Mouse (Mus musculus): ENCODE data around the gene Mfsd4b2. TPM values are rescaled to one million over a fixed set of nuclear protein-coding genes. Genes with fewer than 3 reads are reported as not detected.
"Not testable (repeated sequence)": the region's sequence is repeated elsewhere in the genome, so short reads cannot be mapped to it uniquely, and the experiment has no call there.

Gene Mfsd4b2
- polyA plus RNA-seq, 1 experiment: not detected

- Histone ChIP-seq H3K9me3 (replicated peaks; ENCODE audit: control insufficient read depth, insufficient read depth, low read length, poor library complexity, severe bottlenecking) (no peaks in the 10 kb centered on the region), H3K4me3 (ENCODE audit: low read depth, low read length) (peak within 1 kb of the TSS; percentile 64), H3K36me3 (ENCODE audit: control insufficient read depth, insufficient read depth, low read length, poor library complexity, severe bottlenecking) (no peaks in the 10 kb centered on the region), H3K4me1 (ENCODE audit: control insufficient read depth, insufficient read depth, low read length) (no peaks in the 10 kb centered on the region), H3K27ac (ENCODE audit: insufficient read depth, low read length) (no peak within 1 kb of the TSS), H3K9ac (ENCODE audit: low read depth, poor library complexity, severe bottlenecking) (peak within 1 kb of the TSS; percentile 60), H3K27me3 (ENCODE audit: control insufficient read depth, insufficient read depth, low read length, poor library complexity, severe bottlenecking) (peaks cover 4% of the 10 kb centered on the region; the same call in 1 of the 2 replicates)
- peak; percentile 37 for TF ChIP-seq POLR2A (IDR thresholded peaks at IDR 0.05; ENCODE audit: insufficient read depth, low read length)
- peak; percentile 63 for TF ChIP-seq CTCF (IDR thresholded peaks at IDR 0.05; ENCODE audit: low read depth, low read length)
- no peak for TF ChIP-seq EP300 (IDR thresholded peaks at IDR 0.05; ENCODE audit: insufficient read depth, low read depth, low read length)
These were observed 33.2 kb upstream of the Mfsd4b2 start, which contains the start of gene Mfsd4b3 for GRCm38 (mm10) chr10:39959761-39960440. TSS of gene Mfsd4b3 (minus strand) at chr10:39960153.

- peaks cover 4% of the 10 kb centered on the region; the same call in 1 of the 2 replicates for H3K27me3 ChIP-seq (ENCODE audit: control insufficient read depth, insufficient read depth, low read length, poor library complexity, severe bottlenecking)
These were observed 31.5 kb upstream of the Mfsd4b2 start for GRCm38 (mm10) chr10:39958266-39958665.

GRCm38 (mm10) chr10:39956340-39956878 lies 29.7 kb upstream of the Mfsd4b2 start:
- H3K36me3 ChIP-seq (ENCODE audit: control insufficient read depth, insufficient read depth, low read length, poor library complexity, severe bottlenecking): no peaks in the 10 kb centered on the region
- H3K4me1 ChIP-seq (ENCODE audit: control insufficient read depth, insufficient read depth, low read length): no peaks in the 10 kb centered on the region
- no peaks in the 10 kb centered on the region for H3K9me3 ChIP-seq (replicated peaks; ENCODE audit: control insufficient read depth, insufficient read depth, low read length, poor library complexity, severe bottlenecking)
- TF ChIP-seq CTCF (IDR thresholded peaks at IDR 0.05; ENCODE audit: low read depth, low read length) (no peak), EP300 (IDR thresholded peaks at IDR 0.05; ENCODE audit: insufficient read depth, low read depth, low read length) (no peak), POLR2A (IDR thresholded peaks at IDR 0.05; ENCODE audit: insufficient read depth, low read length) (no peak)
- no peak overlapping the region for H3K4me3 ChIP-seq (ENCODE audit: low read depth, low read length)
- H3K9ac ChIP-seq (ENCODE audit: low read depth, poor library complexity, severe bottlenecking): no peak overlapping the region
- H3K27me3 ChIP-seq (ENCODE audit: control insufficient read depth, insufficient read depth, low read length, poor library complexity, severe bottlenecking): peaks cover 4% of the 10 kb centered on the region; the same call in 1 of the 2 replicates
- H3K27ac ChIP-seq (ENCODE audit: insufficient read depth, low read length): no peak overlapping the region

More at GRCm38 (mm10) chr10:39958266-39958665, 31.5 kb upstream of the Mfsd4b2 start:
- H3K9ac ChIP-seq (ENCODE audit: low read depth, poor library complexity, severe bottlenecking): no peak overlapping the region
- no peak overlapping the region for H3K4me3 ChIP-seq (ENCODE audit: low read depth, low read length)
- H3K9me3 ChIP-seq (replicated peaks; ENCODE audit: control insufficient read depth, insufficient read depth, low read length, poor library complexity, severe bottlenecking): no peaks in the 10 kb centered on the region
- TF ChIP-seq CTCF (IDR thresholded peaks at IDR 0.05; ENCODE audit: low read depth, low read length) (no peak), POLR2A (IDR thresholded peaks at IDR 0.05; ENCODE audit: insufficient read depth, low read length) (no peak), EP300 (IDR thresholded peaks at IDR 0.05; ENCODE audit: insufficient read depth, low read depth, low read length) (no peak)
- H3K4me1 ChIP-seq (ENCODE audit: control insufficient read depth, insufficient read depth, low read length): no peaks in the 10 kb centered on the region
- no peak overlapping the region for H3K27ac ChIP-seq (ENCODE audit: insufficient read depth, low read length)
- no peaks in the 10 kb centered on the region for H3K36me3 ChIP-seq (ENCODE audit: control insufficient read depth, insufficient read depth, low read length, poor library complexity, severe bottlenecking)

- Histone ChIP-seq H3K36me3 (ENCODE audit: control insufficient read depth, insufficient read depth, low read length, poor library complexity, severe bottlenecking) (no peaks in the 10 kb centered on the region), H3K4me3 (ENCODE audit: low read depth, low read length) (no peak overlapping the region), H3K9ac (ENCODE audit: low read depth, poor library complexity, severe bottlenecking) (no peak overlapping the region), H3K9me3 (replicated peaks; ENCODE audit: control insufficient read depth, insufficient read depth, low read length, poor library complexity, severe bottlenecking) (no peaks in the 10 kb centered on the region), H3K4me1 (ENCODE audit: control insufficient read depth, insufficient read depth, low read length) (no peaks in the 10 kb centered on the region), H3K27ac (ENCODE audit: insufficient read depth, low read length) (no peak overlapping the region), H3K27me3 (ENCODE audit: control insufficient read depth, insufficient read depth, low read length, poor library complexity, severe bottlenecking) (peaks cover 4% of the 10 kb centered on the region; the same call in 1 of the 2 replicates)
- TF ChIP-seq POLR2A (IDR thresholded peaks at IDR 0.05; ENCODE audit: insufficient read depth, low read length) (no peak), CTCF (IDR thresholded peaks at IDR 0.05; ENCODE audit: low read depth, low read length) (no peak), EP300 (IDR thresholded peaks at IDR 0.05; ENCODE audit: insufficient read depth, low read depth, low read length) (no peak)
These were observed 28.4 kb upstream of the Mfsd4b2 start for GRCm38 (mm10) chr10:39955163-39955562.

- Histone ChIP-seq H3K9me3 (replicated peaks; ENCODE audit: control insufficient read depth, insufficient read depth, low read length, poor library complexity, severe bottlenecking) (no peaks in the 10 kb centered on the region), H3K4me3 (ENCODE audit: low read depth, low read length) (no peak overlapping the region), H3K36me3 (ENCODE audit: control insufficient read depth, insufficient read depth, low read length, poor library complexity, severe bottlenecking) (no peaks in the 10 kb centered on the region), H3K27me3 (ENCODE audit: control insufficient read depth, insufficient read depth, low read length, poor library complexity, severe bottlenecking) (no peaks in the 10 kb centered on the region), H3K9ac (ENCODE audit: low read depth, poor library complexity, severe bottlenecking) (no peak overlapping the region), H3K27ac (ENCODE audit: insufficient read depth, low read length) (no peak overlapping the region), H3K4me1 (ENCODE audit: control insufficient read depth, insufficient read depth, low read length) (no peaks in the 10 kb centered on the region)
- TF ChIP-seq EP300 (IDR thresholded peaks at IDR 0.05; ENCODE audit: insufficient read depth, low read depth, low read length): no peak
- TF ChIP-seq POLR2A (IDR thresholded peaks at IDR 0.05; ENCODE audit: insufficient read depth, low read length): no peak
- no peak for TF ChIP-seq CTCF (IDR thresholded peaks at IDR 0.05; ENCODE audit: low read depth, low read length)
These were observed 22.7 kb upstream of the Mfsd4b2 start for GRCm38 (mm10) chr10:39949377-39949954.

- H3K36me3 ChIP-seq (ENCODE audit: control insufficient read depth, insufficient read depth, low read length, poor library complexity, severe bottlenecking); H3K27me3 ChIP-seq (ENCODE audit: control insufficient read depth, insufficient read depth, low read length, poor library complexity, severe bottlenecking); H3K4me3 ChIP-seq (ENCODE audit: low read depth, low read length); H3K4me1 ChIP-seq (ENCODE audit: control insufficient read depth, insufficient read depth, low read length); H3K27ac ChIP-seq (ENCODE audit: insufficient read depth, low read length); H3K9ac ChIP-seq (ENCODE audit: low read depth, poor library complexity, severe bottlenecking); H3K9me3 ChIP-seq (replicated peaks; ENCODE audit: control insufficient read depth, insufficient read depth, low read length, poor library complexity, severe bottlenecking): not testable (repeated sequence)
These were observed 20.5 kb upstream of the Mfsd4b2 start for GRCm38 (mm10) chr10:39947195-39947594.

Data from ES-Bruce4 (cell line).